Mouse (Mus musculus) small intestine, adult 2 months (tissue): ENCODE data around the gene 1700001J03Rik.

Experiments
- CTCF ChIP-seq: fragments of 200-500 bp; IDR thresholded peaks from 2 replicates; pipeline ENCODE4 v1.5.1; 2012; ENCODE audit warnings: low read depth, mild to moderate bottlenecking, control low read depth, inconsistent platforms, low read length, moderate library complexity, mixed read lengths; ENCODE audit not compliant: insufficient replicate concordance, insufficient read length; ENCODE audit errors: extremely low read depth
- POLR2A ChIP-seq: fragments of 200-500 bp; IDR thresholded peaks from 2 replicates; pipeline ENCODE4 v1.6.1; 2012; ENCODE audit warnings: low read depth, mild to moderate bottlenecking, control low read depth, inconsistent platforms, low read length, moderate library complexity

- TF ChIP-seq POLR2A (no peak), CTCF (no peak)
These were observed 20.4 kb upstream of the 1700001J03Rik start for GRCm38 (mm10) chr5:146205537-146205936.
